In genomic region chr9:57439522-57440295, GRCm38 (mm10) we compare ENCODE assay signal across 8 mouse cellular contexts. TPM values are rescaled to one million over a fixed set of nuclear protein-coding genes. Genes with fewer than 3 reads are reported as not detected.
DNase-seq lines count a peak whose midpoint lies in the region; ATAC-seq lines count a peak whose summit lies in the region.

TSS of gene Ppcdc (minus strand) at chr9:57440124.

- peak; percentile 98 for ATAC-seq in megakaryocyte progenitor cell, adult 5-6 weeks (replicated peaks; ENCODE audit: poor library complexity)

- peak; percentile 95 for DNase-seq in adipocyte (ENCODE audit: low spot score)
- peak; percentile 98 for DNase-seq in embryo, embryonic 10 days (ENCODE audit: low spot score)
- peak; percentile 78 for DNase-seq in gastrocnemius, postnatal 10 days
- peak; percentile 97 for DNase-seq in induced T-regulatory cell, adult 2 months (ENCODE audit: low read depth)
- DNase-seq in left cerebral cortex, adult 9 months (ENCODE audit: low spot score in 2 of 2): peak; percentile 88 to 96
- peak; percentile 88 for DNase-seq in right cerebral cortex, postnatal 14 days
- DNase-seq in urinary bladder, postnatal 36 days (ENCODE audit: low spot score in 2 of 2): peak; percentile 83 to 91

RNA-seq across cellular contexts. Expression of gene Ppcdc, which starts in this region (rescaled TPM):
- 1 to 10 TPM; 7.7 to 8.8 TPM for total RNA-seq in gastrocnemius, postnatal 10 days (2021)
- total RNA-seq in megakaryocyte progenitor cell, adult 5-6 weeks (2015): 13.4 and 15.4 TPM in 2 replicates
- total RNA-seq in megakaryocyte progenitor cell, adult 5-6 weeks (2017): 15.9 and 19.1 TPM in 2 replicates

Comparison
In these comparisons a context has a peak if more than half of its experiments do, and no peak if none do; other contexts are left out.
1. Peak in every context shown above with its lines: DNase-seq and ATAC-seq.